Mouse (Mus musculus): Measurements from ENCODE around the gene Tesc. TPM values are rescaled to one million over a fixed set of nuclear protein-coding genes. Genes with fewer than 3 reads are reported as not detected.

Gene Tesc
- polyA plus RNA-seq, 2 experiments: 0.58 to 1.2 TPM

GRCm38 (mm10) chr5:118008344-118008743 lies 19.2 kb upstream of the Tesc start:
- H3K9ac ChIP-seq (replicated peaks): no peak overlapping the region
- no peak overlapping the region for H3K27ac ChIP-seq
- H3K4me2 ChIP-seq (ENCODE audit: low read depth): no peak overlapping the region
- no peaks in the 10 kb centered on the region for H3K4me1 ChIP-seq (replicated peaks; ENCODE audit: control insufficient read depth in 2 of 2, insufficient read depth in 2 of 2, low read length in 1 of 2)
- no peak overlapping the region for H3K4me3 ChIP-seq (ENCODE audit: insufficient read depth in 1 of 2, low read depth in 2 of 2, low read length in 2 of 2)
- DNase-seq (ENCODE audit: low read depth in 3 of 3, low spot score in 3 of 3) (no peak), ATAC-seq (ENCODE audit: insufficient read depth) (no peak)
- H3K9me3 ChIP-seq (ENCODE audit: control insufficient read depth, low read length): no peaks in the 10 kb centered on the region
- no peaks in the 10 kb centered on the region; the same call in 1 of the 2 replicates for H3K36me3 ChIP-seq (replicated peaks; ENCODE audit: control insufficient read depth, insufficient read depth, low read depth)
- 85% methylated on average over 13 of the region's 13 CpGs for WGBS (ENCODE audit: insufficient replicate concordance)
- no peaks in the 10 kb centered on the region for H3K27me3 ChIP-seq (ENCODE audit: control insufficient read depth, insufficient read depth, low read length)
- no peak for TF ChIP-seq EP300 (IDR thresholded peaks at IDR 0.05; ENCODE audit: low read depth)
- TF ChIP-seq CTCF (IDR thresholded peaks at IDR 0.05; ENCODE audit: low read depth): no peak

GRCm38 (mm10) chr5:118010872-118011271 lies 16.7 kb upstream of the Tesc start:
- no peak for ATAC-seq (ENCODE audit: insufficient read depth)
- TF ChIP-seq EP300 (IDR thresholded peaks at IDR 0.05; ENCODE audit: low read depth): no peak
- TF ChIP-seq CTCF (IDR thresholded peaks at IDR 0.05; ENCODE audit: low read depth): no peak

GRCm38 (mm10) chr5:118011796-118012195 lies 15.7 kb upstream of the Tesc start:
- no peak overlapping the region for H3K9ac ChIP-seq (replicated peaks)

More at GRCm38 (mm10) chr5:118010872-118011271, 16.7 kb upstream of the Tesc start:
- DNase-seq (ENCODE audit: low read depth in 3 of 3, low spot score in 3 of 3): no peak
- H3K27me3 ChIP-seq (ENCODE audit: control insufficient read depth, insufficient read depth, low read length): no peaks in the 10 kb centered on the region
- H3K36me3 ChIP-seq (replicated peaks; ENCODE audit: control insufficient read depth, insufficient read depth, low read depth): no peaks in the 10 kb centered on the region
- 69% methylated on average over 7 of the region's 7 CpGs for WGBS (ENCODE audit: insufficient replicate concordance)
- no peaks in the 10 kb centered on the region for H3K9me3 ChIP-seq (ENCODE audit: control insufficient read depth, low read length)
- H3K4me1 ChIP-seq (replicated peaks; ENCODE audit: control insufficient read depth in 2 of 2, insufficient read depth in 2 of 2, low read length in 1 of 2): no peaks in the 10 kb centered on the region
- H3K4me2 ChIP-seq (ENCODE audit: low read depth): no peak overlapping the region
- H3K9ac ChIP-seq (replicated peaks): no peak overlapping the region
- no peak overlapping the region for H3K27ac ChIP-seq
- no peak overlapping the region for H3K4me3 ChIP-seq (ENCODE audit: insufficient read depth in 1 of 2, low read depth in 2 of 2, low read length in 2 of 2)

GRCm38 (mm10) chr5:118015028-118015427 lies 12.5 kb upstream of the Tesc start:
- no peak overlapping the region for H3K4me2 ChIP-seq (ENCODE audit: low read depth)
- H3K9me3 ChIP-seq (ENCODE audit: control insufficient read depth, low read length): no peaks in the 10 kb centered on the region
- H3K9ac ChIP-seq (replicated peaks): no peak overlapping the region
- DNase-seq (ENCODE audit: low read depth in 3 of 3, low spot score in 3 of 3) (no peak), ATAC-seq (ENCODE audit: insufficient read depth) (no peak)
- H3K4me1 ChIP-seq (replicated peaks; ENCODE audit: control insufficient read depth in 2 of 2, insufficient read depth in 2 of 2, low read length in 1 of 2): no peaks in the 10 kb centered on the region
- H3K27ac ChIP-seq: no peak overlapping the region
- H3K4me3 ChIP-seq (ENCODE audit: insufficient read depth in 1 of 2, low read depth in 2 of 2, low read length in 2 of 2): no peak overlapping the region
- no peaks in the 10 kb centered on the region for H3K36me3 ChIP-seq (replicated peaks; ENCODE audit: control insufficient read depth, insufficient read depth, low read depth)
- TF ChIP-seq CTCF (IDR thresholded peaks at IDR 0.05; ENCODE audit: low read depth) (no peak), EP300 (IDR thresholded peaks at IDR 0.05; ENCODE audit: low read depth) (no peak)
- H3K27me3 ChIP-seq (ENCODE audit: control insufficient read depth, insufficient read depth, low read length): no peaks in the 10 kb centered on the region; the same call in 1 of the 2 replicates
- WGBS (ENCODE audit: insufficient replicate concordance): 27% methylated on average over 12 of the region's 12 CpGs

More at GRCm38 (mm10) chr5:118011796-118012195, 15.7 kb upstream of the Tesc start:
- no peak for DNase-seq (ENCODE audit: low read depth in 3 of 3, low spot score in 3 of 3)
- no peak overlapping the region for H3K4me3 ChIP-seq (ENCODE audit: insufficient read depth in 1 of 2, low read depth in 2 of 2, low read length in 2 of 2)
- no peaks in the 10 kb centered on the region for H3K4me1 ChIP-seq (replicated peaks; ENCODE audit: control insufficient read depth in 2 of 2, insufficient read depth in 2 of 2, low read length in 1 of 2)
- no peaks in the 10 kb centered on the region for H3K9me3 ChIP-seq (ENCODE audit: control insufficient read depth, low read length)
- TF ChIP-seq EP300 (IDR thresholded peaks at IDR 0.05; ENCODE audit: low read depth): no peak
- no peak for TF ChIP-seq CTCF (IDR thresholded peaks at IDR 0.05; ENCODE audit: low read depth)
- no peak overlapping the region for H3K4me2 ChIP-seq (ENCODE audit: low read depth)
- H3K27me3 ChIP-seq (ENCODE audit: control insufficient read depth, insufficient read depth, low read length): no peaks in the 10 kb centered on the region
- no peaks in the 10 kb centered on the region for H3K36me3 ChIP-seq (replicated peaks; ENCODE audit: control insufficient read depth, insufficient read depth, low read depth)
- no peak for ATAC-seq (ENCODE audit: insufficient read depth)
- WGBS (ENCODE audit: insufficient replicate concordance): 70% methylated on average over 7 of the region's 7 CpGs
- H3K27ac ChIP-seq: no peak overlapping the region

- ATAC-seq (ENCODE audit: insufficient read depth): no peak
- DNase-seq (ENCODE audit: low read depth in 3 of 3, low spot score in 3 of 3): no peak
- H3K27me3 ChIP-seq (ENCODE audit: control insufficient read depth, insufficient read depth, low read length): no peaks in the 10 kb centered on the region; the same call in 1 of the 2 replicates
- H3K9me3 ChIP-seq (ENCODE audit: control insufficient read depth, low read length): no peaks in the 10 kb centered on the region
- WGBS (ENCODE audit: insufficient replicate concordance): 79% methylated on average over 2 of the region's 2 CpGs
- no peak overlapping the region for H3K4me2 ChIP-seq (ENCODE audit: low read depth)
- no peak overlapping the region for H3K9ac ChIP-seq (replicated peaks)
- no peaks in the 10 kb centered on the region for H3K4me1 ChIP-seq (replicated peaks; ENCODE audit: control insufficient read depth in 2 of 2, insufficient read depth in 2 of 2, low read length in 1 of 2)
- no peak overlapping the region for H3K27ac ChIP-seq
- no peak for TF ChIP-seq EP300 (IDR thresholded peaks at IDR 0.05; ENCODE audit: low read depth)
- no peak for TF ChIP-seq CTCF (IDR thresholded peaks at IDR 0.05; ENCODE audit: low read depth)
- H3K4me3 ChIP-seq (ENCODE audit: insufficient read depth in 1 of 2, low read depth in 2 of 2, low read length in 2 of 2): no peak overlapping the region
- H3K36me3 ChIP-seq (replicated peaks; ENCODE audit: control insufficient read depth, insufficient read depth, low read depth): no peaks in the 10 kb centered on the region
Observed at GRCm38 (mm10) chr5:118015669-118016068, 11.9 kb upstream of the Tesc start.

All from liver, embryonic 14.5 days (tissue).